Mouse (Mus musculus) right cerebral cortex, postnatal 4 days (tissue): ENCODE results near the gene Enah.

ENCODE experiments used
- DNase-seq: peaks from one replicate; pipeline ENCODE4 v3.0.0-alpha.2; 2022

Enah gene

DNA sequence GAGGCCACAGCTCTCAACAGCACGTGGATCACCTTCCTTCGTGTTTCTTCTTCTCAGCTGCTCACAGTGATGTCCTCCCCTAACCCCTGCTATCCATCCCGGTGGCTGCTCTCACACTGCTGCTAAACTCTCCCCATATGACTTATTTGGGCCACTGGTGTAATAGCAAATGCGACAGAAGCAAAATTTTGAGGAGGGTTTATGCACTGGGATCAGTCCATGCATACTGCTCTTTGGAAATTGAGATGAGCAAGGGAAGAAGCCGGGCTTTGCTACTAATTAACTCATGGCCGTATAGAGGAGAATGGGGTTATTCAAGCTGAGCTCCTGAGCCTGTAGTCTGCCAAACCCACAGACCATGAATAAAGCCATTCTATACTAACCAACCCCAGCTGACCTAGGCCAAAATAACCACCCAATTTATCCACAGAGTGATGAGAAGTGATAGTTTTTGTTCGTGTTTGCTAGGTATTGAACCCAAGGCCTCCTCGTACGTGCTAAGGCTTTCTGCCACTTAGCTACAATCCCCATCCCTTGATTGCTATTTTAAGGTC is 7.7 kb upstream of the Enah start:
- DNase-seq, result no peak

DNA sequence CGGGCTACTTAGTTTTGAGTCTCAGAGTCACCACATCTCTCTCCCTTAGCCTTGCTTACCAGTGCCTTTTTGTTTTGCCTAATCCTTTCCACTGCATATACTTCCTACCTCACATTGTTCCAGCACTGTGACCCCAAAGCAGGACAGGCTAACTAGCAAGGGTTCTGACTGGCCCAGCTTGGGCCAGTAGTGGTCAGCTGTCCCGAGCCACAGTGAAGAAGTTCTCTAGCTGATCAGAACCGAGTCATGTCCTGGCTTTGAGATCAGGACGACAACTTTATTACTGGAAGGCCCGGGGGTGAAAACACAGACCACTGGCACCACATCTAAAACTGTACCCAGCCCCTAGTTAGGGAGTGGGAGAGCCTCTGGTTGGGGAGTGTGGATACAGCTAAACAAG is 7.0 kb upstream of the Enah start:
- no peak for DNase-seq

DNA sequence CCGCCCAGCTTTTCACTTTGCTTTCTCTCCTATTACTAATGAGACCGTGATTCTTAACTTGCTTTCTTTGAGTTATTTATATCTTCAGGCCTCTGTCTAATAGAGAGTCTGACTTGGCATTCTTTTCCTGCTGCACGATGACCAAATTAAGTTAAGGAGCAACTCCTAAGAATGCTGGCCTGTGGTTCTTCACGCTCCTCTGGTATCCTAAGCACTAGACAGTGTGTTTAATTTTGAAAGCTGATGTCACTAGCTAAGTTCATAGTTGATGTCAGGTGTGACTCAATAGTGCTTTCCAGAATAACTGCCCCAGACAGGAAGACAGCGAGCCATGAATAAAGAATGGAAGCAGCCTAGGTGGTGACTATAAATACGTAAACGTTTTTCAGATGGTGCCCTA is 6.3 kb upstream of the Enah start:
- no peak for DNase-seq

DNA sequence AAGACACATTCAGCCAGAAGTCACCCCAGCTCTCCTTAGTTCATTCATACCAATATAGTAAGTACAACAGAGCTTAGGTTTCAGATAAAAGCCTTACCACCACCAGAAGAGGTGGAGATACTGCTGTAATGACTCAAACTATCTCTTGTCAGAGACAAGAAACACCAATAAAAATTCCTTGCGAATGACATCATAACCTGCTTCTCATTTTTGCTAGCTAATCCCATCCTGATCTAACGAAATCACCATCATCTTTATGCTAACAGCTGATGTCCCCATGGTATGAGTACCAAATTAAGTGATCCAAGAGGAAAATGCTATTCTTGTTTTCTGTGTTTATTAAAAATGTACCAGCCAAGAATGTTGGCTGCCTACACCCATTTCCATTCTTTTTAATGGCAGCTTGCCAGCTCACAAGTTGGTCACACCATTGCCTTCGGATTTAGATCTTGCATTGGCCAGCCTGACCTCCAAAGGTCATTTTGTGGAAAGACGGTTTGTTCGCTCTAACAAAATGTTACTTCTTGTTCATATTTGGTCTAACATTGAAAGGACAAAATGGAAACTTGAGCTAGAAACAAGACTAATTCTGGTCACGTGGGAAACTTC is 2.0 kb upstream of the Enah start:
- DNase-seq, result no peak

DNA sequence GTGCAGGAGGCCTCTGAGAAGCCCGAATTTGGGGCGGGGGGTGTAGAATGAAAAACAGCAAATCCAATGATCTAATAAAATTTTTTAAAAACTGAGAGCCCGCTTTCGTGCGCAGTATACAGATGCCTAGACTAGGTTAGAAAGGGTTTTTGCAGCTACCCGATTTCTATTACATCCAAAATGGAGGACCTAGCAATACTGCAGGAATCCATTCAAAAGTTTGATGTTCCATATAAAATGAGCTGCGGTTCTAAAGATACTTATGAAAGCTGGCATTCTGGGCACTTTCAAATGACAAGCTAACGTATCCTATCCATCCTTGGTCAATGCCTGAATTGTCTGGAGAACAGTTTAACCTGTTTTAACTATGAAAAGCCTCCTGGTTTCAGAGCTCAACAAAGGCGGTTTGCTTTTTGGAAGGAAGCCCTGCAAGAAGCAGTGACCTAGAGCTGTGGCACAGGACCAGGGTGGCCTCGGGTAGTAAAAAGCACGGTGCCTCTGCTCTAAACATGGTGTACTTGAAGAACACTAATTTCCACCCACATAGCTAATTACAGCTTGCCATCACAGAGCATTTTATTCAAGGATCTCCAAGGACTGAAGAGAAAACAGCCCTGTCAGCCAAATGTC is 1.2 kb upstream of the Enah start:
- DNase-seq, result no peak

DNA sequence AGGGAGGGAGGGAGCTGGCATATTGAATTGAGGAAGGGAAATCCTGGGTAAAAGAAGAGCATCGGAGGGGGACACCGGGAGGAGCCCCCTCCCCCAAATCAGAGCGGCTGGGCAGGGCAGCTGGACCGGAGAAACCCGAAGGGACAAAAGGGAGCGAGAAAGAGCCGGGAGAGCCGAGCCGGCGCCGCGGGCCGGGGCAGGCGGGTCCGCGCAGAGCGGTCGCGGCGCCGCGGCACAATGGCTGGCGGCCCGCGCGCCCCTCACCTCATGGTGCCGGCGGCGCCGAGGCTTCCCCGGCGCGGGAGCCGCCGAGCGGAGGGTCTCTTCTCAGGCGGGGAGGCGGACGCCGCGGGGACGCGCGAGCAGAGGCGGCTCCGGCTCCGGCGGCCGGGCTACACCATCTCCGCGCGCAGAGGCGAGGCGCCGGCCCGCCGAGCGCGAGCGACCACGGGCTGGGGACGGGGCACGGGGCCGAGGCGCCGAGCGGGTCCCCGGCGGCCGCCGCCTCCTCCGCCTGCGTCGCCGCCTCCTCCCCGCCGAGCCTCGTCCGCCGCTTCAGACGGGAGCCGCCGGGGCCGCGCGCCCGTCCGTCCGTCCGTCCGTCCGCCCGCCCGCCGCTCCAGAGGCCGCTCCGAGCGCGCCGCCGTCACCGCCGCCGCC is 394 bp downstream of the Enah start:
- peak; percentile 46 for DNase-seq

DNA sequence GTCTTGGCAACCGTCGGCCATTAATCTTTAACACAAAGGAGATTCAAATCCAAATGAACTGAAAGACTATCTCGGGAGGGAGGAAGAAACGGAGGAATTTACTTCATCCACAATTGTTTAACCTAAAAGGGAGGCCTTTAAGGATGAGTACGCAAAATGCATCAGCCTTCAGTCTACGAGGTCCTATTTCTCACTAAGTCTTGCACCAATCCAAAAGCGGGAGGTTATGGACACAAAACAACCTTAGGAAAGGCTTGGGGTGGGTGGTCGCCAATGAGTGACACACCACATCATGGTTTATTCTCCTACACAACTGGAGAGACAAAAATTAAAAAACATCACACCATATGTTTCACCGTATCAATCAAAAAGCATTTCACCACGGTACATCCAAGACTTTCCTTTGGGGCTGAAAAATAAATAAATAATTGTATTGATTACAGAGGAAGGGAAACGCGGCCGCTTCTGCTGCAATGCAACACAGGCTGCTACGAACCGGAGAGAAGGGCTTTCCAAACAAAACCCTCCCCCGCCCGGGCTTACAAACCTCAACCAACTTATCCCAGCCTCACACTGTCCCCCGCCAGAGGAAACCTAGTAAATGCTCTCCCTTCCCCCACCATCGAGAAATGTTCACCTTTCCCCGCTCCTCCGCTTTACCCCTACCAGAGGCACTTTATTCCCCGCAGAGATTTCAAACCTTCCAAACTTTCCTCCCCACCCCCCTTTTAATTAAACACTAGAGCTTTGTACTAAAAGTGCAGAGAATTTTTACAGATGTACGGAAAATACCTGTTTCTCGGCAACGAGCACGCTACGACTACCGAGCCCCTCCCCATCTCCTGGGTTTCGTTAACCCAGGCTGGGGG is 1.2 kb downstream of the Enah start:
- DNase-seq, result peak; percentile 51

DNA sequence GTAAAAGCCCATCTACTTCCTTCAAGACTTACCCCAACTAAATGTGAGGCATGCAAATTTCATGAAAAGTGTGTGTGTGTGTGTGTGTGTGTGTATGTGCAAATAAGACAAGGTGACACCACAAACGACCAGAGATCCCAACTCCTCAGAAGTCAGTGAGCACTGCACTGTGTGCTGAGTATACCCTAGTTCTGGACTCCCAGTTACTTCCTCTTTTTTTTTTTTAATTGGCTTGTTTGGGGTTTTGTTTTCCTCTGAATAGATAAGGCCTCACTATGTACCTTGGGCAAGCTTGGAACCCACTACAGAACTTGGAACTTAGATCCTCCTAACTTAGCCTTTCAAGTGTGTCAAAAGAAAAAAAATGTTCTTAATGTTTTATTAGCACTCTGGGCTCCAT is 14.0 kb downstream of the Enah start:
- no peak for DNase-seq

DNA sequence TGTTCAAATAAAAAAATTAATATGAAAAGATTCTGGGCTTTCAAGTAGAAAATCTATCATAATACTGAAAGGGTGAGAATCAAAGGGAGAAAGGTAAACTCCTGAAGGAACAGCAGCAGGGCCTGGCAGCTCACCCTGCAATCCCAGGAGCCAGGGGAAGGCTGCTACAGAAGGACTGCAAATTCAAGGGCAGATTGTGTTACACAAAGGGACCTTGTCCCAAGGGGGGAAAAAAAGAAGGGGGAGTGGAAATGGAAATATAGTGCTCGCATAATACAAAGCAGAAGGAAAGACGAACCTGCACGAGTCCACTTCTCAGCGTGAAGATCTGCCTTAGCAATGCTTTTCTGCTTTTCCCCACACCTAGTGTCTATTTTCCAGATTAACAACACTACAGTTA is 21.1 kb downstream of the Enah start:
- DNase-seq, result no peak

DNA sequence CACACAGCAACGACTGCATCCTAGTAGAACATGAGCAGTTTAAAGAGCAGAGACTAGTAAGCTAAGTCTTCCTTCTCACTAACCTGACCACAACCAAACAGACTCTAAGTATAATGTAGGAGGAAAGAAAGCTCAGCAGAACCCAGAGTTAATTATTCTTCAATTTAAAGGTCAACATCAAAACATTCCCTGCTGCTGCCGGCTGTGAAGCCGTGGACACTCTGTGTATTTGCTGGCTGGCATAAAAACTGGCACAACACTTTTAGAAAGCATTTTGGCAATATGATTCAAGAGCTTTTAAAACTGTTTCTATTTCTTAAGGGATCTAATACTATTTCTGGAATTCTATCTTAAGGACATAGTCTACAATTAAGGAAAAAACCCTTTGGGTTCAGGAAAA is 22.0 kb downstream of the Enah start:
- no peak for DNase-seq

DNA sequence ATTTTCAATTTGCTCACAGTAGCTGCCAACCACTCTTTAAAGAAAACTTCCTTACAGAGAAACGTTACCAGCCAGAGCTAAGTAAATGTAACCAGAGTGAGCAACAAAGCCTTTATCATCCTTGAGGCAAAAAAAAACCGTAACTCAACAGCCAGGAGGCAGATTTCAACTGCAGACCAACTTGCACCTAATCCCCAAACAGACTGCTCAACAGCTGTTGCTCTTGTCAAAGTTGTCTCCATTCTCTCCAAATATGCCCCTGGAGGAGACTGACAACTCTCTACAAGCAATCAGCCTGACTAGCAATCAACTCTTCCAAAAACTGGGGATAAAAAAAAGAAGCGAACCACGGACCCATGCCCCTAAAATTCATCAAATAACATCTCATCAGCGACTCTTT is 26.2 kb downstream of the Enah start:
- DNase-seq, result no peak

DNA sequence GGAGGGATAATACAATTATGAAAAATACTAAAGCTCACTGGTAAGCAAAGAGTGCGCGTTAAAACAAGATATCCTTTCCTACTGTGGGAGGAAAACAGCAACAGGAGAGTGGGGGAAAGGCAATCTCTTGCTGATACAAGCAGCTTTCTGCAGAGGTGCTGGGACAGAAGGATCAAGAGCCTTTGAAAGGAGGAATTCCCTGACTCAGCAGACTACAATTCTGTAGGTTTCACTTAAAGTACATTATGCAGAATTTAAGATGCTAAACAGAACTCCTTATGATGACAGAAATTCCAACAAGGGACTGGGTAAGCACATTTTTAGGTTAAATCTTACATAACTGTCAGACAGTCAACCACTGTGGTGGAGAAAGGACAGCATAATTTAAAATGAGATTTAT is 31.4 kb downstream of the Enah start:
- no peak for DNase-seq

DNA sequence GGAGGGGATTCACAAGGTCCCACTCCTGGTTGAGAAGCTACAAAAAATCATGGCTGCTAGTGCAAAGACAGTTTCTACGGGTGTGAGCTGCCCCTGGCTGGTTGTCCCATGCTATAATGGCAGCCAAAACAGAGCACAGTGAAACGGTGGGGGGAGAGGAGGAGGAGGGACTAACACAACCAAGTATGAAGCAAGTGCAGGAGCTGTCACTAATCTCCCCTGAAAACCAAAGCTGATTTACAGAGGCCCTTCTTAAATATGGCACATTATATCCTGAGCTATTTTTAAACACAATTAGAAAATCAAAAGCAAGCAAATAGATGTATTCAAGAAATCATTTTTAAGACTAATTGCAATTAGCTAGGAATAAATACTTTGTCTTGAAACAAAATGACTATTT is 32.6 kb downstream of the Enah start:
- no peak for DNase-seq

DNA sequence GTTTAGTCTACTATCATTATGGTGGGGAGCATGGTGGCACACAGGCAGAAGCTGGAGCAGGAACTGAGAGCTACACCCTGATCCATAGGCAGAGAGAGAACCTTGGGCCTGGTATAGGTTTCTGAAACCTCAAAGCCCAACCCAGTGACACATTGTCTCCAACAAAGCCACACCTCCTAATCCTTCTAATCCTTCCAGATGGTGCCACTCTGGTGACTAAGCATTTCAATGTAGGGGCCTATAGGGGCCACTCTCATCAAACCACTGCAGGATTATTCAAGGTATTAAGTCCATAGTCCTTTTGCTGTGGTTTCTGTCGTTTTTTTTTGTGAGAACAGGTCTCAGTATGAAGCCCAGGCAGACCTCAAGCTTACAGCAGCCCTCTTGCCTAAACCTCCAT is 33.9 kb downstream of the Enah start:
- DNase-seq, result no peak

DNA sequence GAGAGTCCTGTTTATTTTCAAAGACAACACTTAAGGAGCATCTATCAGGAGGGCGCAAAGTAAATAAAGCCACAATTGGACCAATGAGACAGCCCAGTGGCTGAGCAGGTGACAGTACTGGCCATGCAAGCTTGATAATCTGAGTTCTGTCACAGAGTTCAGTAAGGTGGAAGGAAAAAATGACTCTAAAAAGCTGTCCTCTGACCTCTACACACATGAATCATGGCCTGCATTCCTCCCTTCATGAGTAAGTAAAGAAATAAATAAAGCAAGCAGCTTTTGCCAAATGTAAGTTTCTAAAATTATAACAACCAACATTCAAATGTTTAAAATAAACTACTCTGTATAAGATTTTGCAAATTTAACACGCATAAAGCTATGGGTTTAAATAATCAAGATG is 35.0 kb downstream of the Enah start:
- no peak for DNase-seq

DNA sequence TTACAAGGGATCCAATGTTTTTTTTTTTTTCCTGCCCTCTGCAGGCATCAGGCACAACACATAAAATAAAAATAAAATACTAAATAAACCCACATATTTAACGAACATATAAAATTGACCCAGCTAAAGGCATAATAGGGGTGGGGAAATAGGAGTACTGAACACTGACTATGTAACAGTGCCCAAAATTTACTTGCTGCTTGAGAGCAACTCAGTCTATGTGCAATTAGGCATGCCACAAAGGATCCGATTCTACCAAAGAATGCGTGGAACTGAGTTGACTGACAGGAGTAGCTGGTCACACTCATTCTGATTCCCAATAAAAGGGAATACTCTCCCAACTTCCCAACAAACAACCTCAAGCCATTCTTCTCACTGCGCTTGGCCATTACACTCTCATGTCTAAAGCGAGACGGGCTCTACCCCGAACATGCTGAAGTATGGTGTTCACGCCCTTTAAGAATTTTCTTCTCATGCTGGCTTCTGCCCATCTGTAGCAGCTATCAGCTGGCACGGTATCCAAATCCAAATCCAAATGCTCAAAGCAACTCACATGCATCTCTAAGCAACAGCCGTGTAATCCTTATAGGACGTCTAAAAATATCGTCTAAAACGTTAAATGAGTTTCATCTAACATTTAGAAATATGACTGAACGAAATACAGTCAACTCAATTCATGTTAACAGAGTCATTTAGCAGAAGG is 39.6 kb downstream of the Enah start:
- peak; percentile 11 for DNase-seq

DNA sequence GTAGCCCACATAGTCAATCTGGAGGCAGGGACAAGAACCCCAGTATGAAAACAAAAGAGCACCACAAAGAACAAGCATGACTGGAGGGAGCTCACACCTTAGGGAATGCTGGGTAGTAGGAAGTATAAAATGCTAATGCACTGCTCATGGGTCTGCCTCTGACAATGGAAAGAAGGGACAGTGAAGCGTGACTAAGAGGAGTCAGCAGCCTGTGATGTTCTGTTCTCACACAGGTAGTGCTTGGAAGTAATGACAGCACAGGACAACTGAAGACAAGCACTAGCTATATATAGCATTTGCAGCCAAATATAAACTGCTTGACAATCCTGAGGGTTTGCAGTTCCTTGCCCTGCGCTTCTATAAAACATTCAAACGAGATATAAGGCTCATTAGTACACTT is 44.3 kb downstream of the Enah start:
- DNase-seq, result no peak

DNA sequence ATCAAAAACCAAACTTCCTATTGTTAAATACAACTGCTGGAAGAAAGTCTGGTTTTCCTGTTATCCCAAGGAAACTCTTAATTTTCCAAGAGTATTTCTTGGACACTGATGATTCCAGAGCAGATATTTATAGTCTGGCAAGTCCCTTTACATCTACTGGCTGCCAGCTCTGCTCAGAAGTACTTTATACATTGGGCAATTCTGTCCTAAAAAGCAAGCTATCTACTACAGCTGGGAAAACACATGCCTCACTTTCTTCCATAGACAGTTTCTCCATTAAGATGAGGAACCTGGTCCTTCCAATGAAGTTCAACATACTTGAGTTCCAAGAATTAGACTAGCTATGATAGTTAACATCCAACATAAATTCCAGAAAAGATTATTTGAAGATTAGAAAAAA is 44.9 kb downstream of the Enah start:
- no peak for DNase-seq

DNA sequence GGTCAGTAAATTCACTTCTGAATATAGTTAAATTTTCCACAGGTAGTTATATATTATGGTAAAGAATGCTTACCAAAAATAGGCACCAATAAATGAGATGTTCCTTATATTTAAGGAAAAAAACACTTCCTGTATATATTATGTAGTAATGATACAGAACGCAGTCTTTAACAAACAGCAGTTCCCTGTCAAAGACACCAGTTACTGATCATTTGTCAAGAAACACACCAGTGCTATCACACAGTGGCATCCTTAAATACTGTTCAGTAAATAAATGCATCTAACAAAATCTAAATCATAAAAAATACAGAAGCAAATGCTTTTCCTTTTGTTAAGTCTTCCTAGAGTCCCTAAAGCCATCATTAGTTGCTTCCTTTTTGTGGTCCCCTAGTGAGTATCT is 54.5 kb downstream of the Enah start:
- DNase-seq, result no peak

DNA sequence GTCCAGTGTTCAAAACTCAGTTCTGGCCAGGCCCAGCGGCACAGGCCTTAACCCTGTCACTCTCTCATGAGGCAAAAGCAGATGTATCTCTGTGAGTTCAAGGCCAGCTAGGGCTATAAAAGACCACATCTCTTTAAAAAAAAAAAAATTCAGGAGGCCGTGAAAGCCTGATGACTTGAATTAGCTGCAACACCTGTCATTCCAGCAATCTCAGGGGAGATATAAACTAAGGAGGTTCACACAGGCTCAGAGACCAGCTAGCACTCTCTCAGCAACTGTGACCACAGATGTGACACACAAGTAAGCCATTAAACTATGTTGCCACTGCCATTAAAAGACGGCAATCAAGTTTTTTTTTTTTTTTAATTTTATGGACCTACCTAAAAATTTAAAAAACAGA is 56.0 kb downstream of the Enah start:
- DNase-seq, result no peak

DNA sequence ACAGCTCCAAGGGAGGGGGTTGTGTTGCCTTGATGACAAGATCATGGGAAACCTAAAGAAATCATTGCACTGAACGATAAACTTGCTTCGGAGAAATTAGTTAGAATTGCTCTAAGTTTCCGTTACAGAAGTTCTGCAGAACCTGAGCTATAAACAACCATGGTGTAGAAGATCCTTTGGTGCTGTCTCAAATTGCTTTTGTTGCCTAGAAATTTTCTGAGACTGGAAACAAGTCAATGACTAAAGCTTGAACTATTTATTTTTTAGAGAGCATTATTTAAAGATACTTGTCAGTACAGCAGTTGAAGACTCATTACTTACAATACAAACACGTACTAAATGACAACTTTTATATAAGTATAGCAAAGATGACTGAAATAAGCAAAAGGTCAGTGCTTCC is 56.4 kb downstream of the Enah start:
- no peak for DNase-seq

DNA sequence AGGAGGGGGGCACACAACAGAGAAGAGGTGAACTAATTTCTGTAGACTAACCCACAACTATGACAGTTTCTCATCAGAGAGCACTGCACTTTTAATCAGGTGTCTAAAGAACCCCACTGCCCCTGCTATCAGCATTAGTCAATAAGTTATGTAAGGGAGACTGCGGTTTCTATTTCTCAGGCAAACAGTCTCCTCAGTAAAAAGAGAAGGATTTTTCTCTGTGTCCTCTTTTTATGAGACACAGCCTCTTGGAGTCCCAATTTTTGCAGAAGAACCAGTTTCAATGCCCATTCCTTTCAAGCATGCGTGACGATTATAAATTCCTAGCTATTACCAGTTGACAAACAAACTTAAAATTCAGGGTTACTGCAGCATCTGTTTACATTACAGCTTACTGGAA is 59.4 kb downstream of the Enah start:
- DNase-seq, result no peak

DNA sequence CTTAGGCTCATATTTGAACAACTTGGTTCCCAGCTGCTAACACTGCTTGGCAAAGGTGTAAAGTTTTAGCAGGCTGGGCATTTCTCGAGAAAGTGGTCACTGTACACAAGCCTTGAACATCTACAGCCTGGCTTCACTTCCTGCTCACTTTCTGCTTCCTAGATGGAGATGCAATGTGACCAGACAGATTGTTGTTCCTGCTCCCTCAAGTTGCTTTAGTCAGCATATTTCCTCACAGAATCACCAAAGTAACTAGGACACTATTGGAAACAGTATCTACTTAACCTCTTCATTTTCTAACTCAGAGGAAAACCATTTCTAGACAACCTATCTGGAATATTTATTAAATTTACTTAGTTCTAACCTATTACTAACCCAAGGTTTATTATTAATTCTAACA is 61.4 kb downstream of the Enah start:
- no peak for DNase-seq
